Mouse (Mus musculus) liver, embryonic 14.5 days (tissue): ENCODE results near the gene Macf1.

Source experiments
- CTCF ChIP-seq: IDR thresholded peaks from 2 replicates; pipeline ENCODE4 v1.5.1; 2016; ENCODE audit warnings: antibody characterized with exemption, low read depth, control low read depth
- EP300 ChIP-seq: IDR thresholded peaks from 2 replicates; pipeline ENCODE4 v1.6.1; 2016; ENCODE audit warnings: antibody characterized with exemption, low read depth

GRCm38 (mm10) chr4:123334177-123334576 lies 350.0 kb downstream of the Macf1 start:
- TF ChIP-seq CTCF = no peak
- no peak for TF ChIP-seq EP300
